In genomic region chr9:32562409-32562808, GRCm38 (mm10) we compare ENCODE assay signal across 8 mouse cellular contexts. TPM values are rescaled to one million over a fixed set of nuclear protein-coding genes. Genes with fewer than 3 reads are reported as not detected.
DNase-seq lines count a peak whose midpoint lies in the region; ATAC-seq lines count a peak whose summit lies in the region.

No protein-coding gene starts in this region.

- no peak overlapping the region for H3K4me3 ChIP-seq in limb, embryonic 15.5 days

- H3K27me3 ChIP-seq in limb, embryonic 15.5 days, result no peaks in the 10 kb centered on the region

- no peaks in the 10 kb centered on the region for H3K36me3 ChIP-seq in limb, embryonic 15.5 days

- 20% methylated on average over 9 of the region's 9 CpGs for WGBS in limb, embryonic 15.5 days

- ATAC-seq in limb, embryonic 15.5 days (ENCODE audit: insufficient number of reproducible peaks, low FRiP score, low TSS enrichment, low read depth), result no peak

- peak; percentile 8 for DNase-seq in right cerebral cortex, adult 18-20 months
- DNase-seq in right cerebral cortex, postnatal 10 days (ENCODE audit: low spot score in 2 of 2), result no peak
- peak; percentile 43 to 51 for DNase-seq in heart, adult 9 months (ENCODE audit: low spot score in 2 of 2)
- DNase-seq in spleen, postnatal 4 days (ENCODE audit: low spot score in 2 of 2), result peak; percentile 32 to 66
- DNase-seq in adipocyte (ENCODE audit: low spot score), result no peak
- no peak for DNase-seq in urinary bladder, postnatal 14 days (ENCODE audit: low spot score)
- DNase-seq in left cerebral cortex, adult 8-10 months (ENCODE audit: low spot score in 2 of 2), result no peak

- 0 out of 2 replicates have a peak overlapping the region, but pooled peaks have one; percentile 17 for H3K4me2 ChIP-seq in limb, embryonic 15.5 days

- H3K27ac ChIP-seq in limb, embryonic 15.5 days, result no peak overlapping the region

- no peak overlapping the region for H3K9ac ChIP-seq in limb, embryonic 15.5 days

- H3K9me3 ChIP-seq in limb, embryonic 15.5 days, result no peaks in the 10 kb centered on the region

- H3K4me1 ChIP-seq in limb, embryonic 15.5 days, result peaks cover 32% of the 10 kb centered on the region

RNA-seq across cellular contexts. Expression of gene Fli1, which starts 19.7 kb away (rescaled TPM):
- 21.3 and 23.4 TPM in 2 replicates for polyA plus RNA-seq in limb, embryonic 15.5 days (2015; fragmentation: Nextera tagmentation; extraction: Ambion mirVana)
- total RNA-seq in left cerebral cortex, adult 8-10 months (2022), result 1 to 10 TPM; 4.2 to 7.7 (median 6.6) TPM

Comparison
In these comparisons a context has a peak if more than half of its experiments do, and no peak if none do; other contexts are left out.
1. DNase-seq: peak in right cerebral cortex, adult 18-20 months (single experiment), heart, adult 9 months (2 of 2) and spleen, postnatal 4 days (2 of 2); none in right cerebral cortex, postnatal 10 days (0 of 2), adipocyte (single experiment), urinary bladder, postnatal 14 days (single experiment) and left cerebral cortex, adult 8-10 months (0 of 2).